Mouse (Mus musculus): ENCODE data around the gene Gm14295.
"Not testable (repeated sequence)": the region's sequence is repeated elsewhere in the genome, so short reads cannot be mapped to it uniquely, and the experiment has no call there.

Gene Gm14295

GRCm38 (mm10) chr2:176798312-176798711 lies at the start of gene Gm14295:
Gm14295 (plus strand) TSS chr2:176798612.
- not testable (repeated sequence) for DNase-seq (ENCODE audit: low read depth)

GRCm38 (mm10) chr2:176798785-176799184 lies 373 bp downstream of the Gm14295 start:
- not testable (repeated sequence) for DNase-seq (ENCODE audit: low read depth)

DNA sequence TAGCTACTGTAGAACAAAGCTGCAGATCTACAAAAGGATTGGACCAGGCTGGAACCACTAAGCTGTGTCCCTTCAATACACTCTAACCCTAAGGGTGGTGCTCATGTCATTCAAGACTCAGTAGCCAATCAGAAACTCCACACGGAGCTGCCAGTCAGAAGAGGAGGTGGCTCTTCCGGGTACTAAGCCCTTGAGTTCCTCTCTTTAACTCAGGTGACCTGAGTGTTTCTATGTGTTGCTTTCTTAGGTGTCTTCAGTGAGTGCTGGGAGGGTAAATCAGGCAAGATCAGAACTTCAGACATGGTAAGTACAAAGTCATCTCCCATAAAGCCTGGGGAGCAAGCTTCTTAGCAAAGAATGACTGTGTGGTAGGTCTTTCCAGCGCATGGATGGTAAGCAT lies 32.4 kb downstream of the Gm14295 start, which contains the start of gene Gm14408:
Gene Gm14408, plus strand, starts transcription at position 301 of the 400 bp plus-strand sequence.
- DNase-seq (ENCODE audit: low read depth) = not testable (repeated sequence)
